Mouse (Mus musculus): ENCODE results near the gene Shd.

- TF ChIP-seq CTCF (IDR thresholded peaks at IDR 0.05; ENCODE audit: extremely low read depth, insufficient read length, insufficient replicate concordance, low read depth, low read length): no peak
- no peak for TF ChIP-seq POLR2A (IDR thresholded peaks at IDR 0.05; ENCODE audit: low read depth, low read length)
Measured at GRCm38 (mm10) chr17:55969560-55969959, 707 bp upstream of the Shd start.

Measured in small intestine, adult 2 months (tissue).